Mouse (Mus musculus) embryonic fibroblast, embryonic 13.5 days (primary cell): ENCODE measurements around the gene Clec18a.
"Not testable (repeated sequence)": the region's sequence is repeated elsewhere in the genome, so short reads cannot be mapped to it uniquely, and the experiment has no call there.

Experiments used
- CTCF ChIP-seq: IDR thresholded peaks from 2 replicates; pipeline ENCODE4 v1.5.1; 2011; ENCODE audit warnings: mild to moderate bottlenecking, control low read depth, low read length, moderate library complexity, borderline replicate concordance; ENCODE audit not compliant: insufficient read depth
- POLR2A ChIP-seq: IDR thresholded peaks from 2 replicates; pipeline ENCODE4 v1.6.1; 2011; ENCODE audit warnings: low read depth, mild to moderate bottlenecking, control low read depth, low read length, moderate library complexity

- TF ChIP-seq CTCF, POLR2A: not testable (repeated sequence)
Observed at GRCm38 (mm10) chr8:111010230-111010991, 81.8 kb downstream of the Clec18a start.
